Mouse (Mus musculus): Measurements from ENCODE around the gene Olfr959. TPM values are rescaled to one million over a fixed set of nuclear protein-coding genes. Genes with fewer than 3 reads are reported as not detected.

Olfr959 gene
- polyA plus RNA-seq, 1 experiment: not detected

- Histone ChIP-seq H3K9me3 (ENCODE audit: control insufficient read depth, low read length) (no peaks in the 10 kb centered on the region), H3K4me1 (ENCODE audit: control insufficient read depth) (no peaks in the 10 kb centered on the region), H3K4me3 (replicated peaks) (no peak overlapping the region), H3K36me3 (ENCODE audit: control insufficient read depth) (no peaks in the 10 kb centered on the region), H3K27me3 (ENCODE audit: control insufficient read depth) (peaks cover 16% of the 10 kb centered on the region)
- TF ChIP-seq GATA1 (IDR thresholded peaks at IDR 0.05; ENCODE audit: low read length) (no peak), TAL1 (IDR thresholded peaks at IDR 0.05; ENCODE audit: low read length) (no peak)
Observed at GRCm38 (mm10) chr9:39602536-39603332, 27.4 kb upstream of the Olfr959 start.

- Histone ChIP-seq H3K9me3 (ENCODE audit: control insufficient read depth, low read length) (no peaks in the 10 kb centered on the region), H3K4me3 (replicated peaks) (no peak overlapping the region), H3K36me3 (ENCODE audit: control insufficient read depth) (no peaks in the 10 kb centered on the region), H3K27me3 (ENCODE audit: control insufficient read depth) (no peaks in the 10 kb centered on the region), H3K4me1 (ENCODE audit: control insufficient read depth) (no peaks in the 10 kb centered on the region)
- TF ChIP-seq TAL1 (IDR thresholded peaks at IDR 0.05; ENCODE audit: low read length): no peak
- TF ChIP-seq GATA1 (IDR thresholded peaks at IDR 0.05; ENCODE audit: low read length): no peak
Observed at GRCm38 (mm10) chr9:39577050-39577449, 1.7 kb upstream of the Olfr959 start.

- H3K36me3 ChIP-seq (ENCODE audit: control insufficient read depth): no peaks in the 10 kb centered on the region
- no peaks in the 10 kb centered on the region for H3K9me3 ChIP-seq (ENCODE audit: control insufficient read depth, low read length)
- H3K27me3 ChIP-seq (ENCODE audit: control insufficient read depth): no peaks in the 10 kb centered on the region
- no peak overlapping the region for H3K4me3 ChIP-seq (replicated peaks)
- no peaks in the 10 kb centered on the region for H3K4me1 ChIP-seq (ENCODE audit: control insufficient read depth)
- TF ChIP-seq GATA1 (IDR thresholded peaks at IDR 0.05; ENCODE audit: low read length) (no peak), TAL1 (IDR thresholded peaks at IDR 0.05; ENCODE audit: low read length) (no peak)
Observed at GRCm38 (mm10) chr9:39558349-39558647, 17.1 kb downstream of the Olfr959 start.

GRCm38 (mm10) chr9:39557529-39558348, 17.6 kb downstream of the Olfr959 start:
- Histone ChIP-seq H3K9me3 (ENCODE audit: control insufficient read depth, low read length) (no peaks in the 10 kb centered on the region), H3K4me3 (replicated peaks) (no peak overlapping the region), H3K36me3 (ENCODE audit: control insufficient read depth) (no peaks in the 10 kb centered on the region), H3K4me1 (ENCODE audit: control insufficient read depth) (no peaks in the 10 kb centered on the region), H3K27me3 (ENCODE audit: control insufficient read depth) (no peaks in the 10 kb centered on the region)
- no peak for TF ChIP-seq GATA1 (IDR thresholded peaks at IDR 0.05; ENCODE audit: low read length)
- TF ChIP-seq TAL1 (IDR thresholded peaks at IDR 0.05; ENCODE audit: low read length): no peak

GRCm38 (mm10) chr9:39553946-39554345, 21.4 kb downstream of the Olfr959 start, which contains the start of gene Olfr958:
TSS of gene Olfr958 (minus strand) at chr9:39554054.
- H3K36me3 ChIP-seq (ENCODE audit: control insufficient read depth): no peaks in the 10 kb centered on the region
- H3K4me3 ChIP-seq (replicated peaks): no peak within 1 kb of the TSS
- H3K9me3 ChIP-seq (ENCODE audit: control insufficient read depth, low read length): no peaks in the 10 kb centered on the region
- TF ChIP-seq GATA1 (IDR thresholded peaks at IDR 0.05; ENCODE audit: low read length): no peak
- H3K4me1 ChIP-seq (ENCODE audit: control insufficient read depth): no peaks in the 10 kb centered on the region
- no peaks in the 10 kb centered on the region for H3K27me3 ChIP-seq (ENCODE audit: control insufficient read depth)

GRCm38 (mm10) chr9:39550806-39551205, 24.6 kb downstream of the Olfr959 start:
- Histone ChIP-seq H3K4me1 (ENCODE audit: control insufficient read depth) (no peaks in the 10 kb centered on the region), H3K4me3 (replicated peaks) (no peak overlapping the region), H3K9me3 (ENCODE audit: control insufficient read depth, low read length) (peaks cover 2% of the 10 kb centered on the region; the same call in 1 of the 2 replicates), H3K36me3 (ENCODE audit: control insufficient read depth) (no peaks in the 10 kb centered on the region), H3K27me3 (ENCODE audit: control insufficient read depth) (no peaks in the 10 kb centered on the region)
- TF ChIP-seq TAL1 (IDR thresholded peaks at IDR 0.05; ENCODE audit: low read length): no peak
- no peak for TF ChIP-seq GATA1 (IDR thresholded peaks at IDR 0.05; ENCODE audit: low read length)

- Histone ChIP-seq H3K36me3 (ENCODE audit: control insufficient read depth) (no peaks in the 10 kb centered on the region), H3K9me3 (ENCODE audit: control insufficient read depth, low read length) (no peaks in the 10 kb centered on the region), H3K27me3 (ENCODE audit: control insufficient read depth) (no peaks in the 10 kb centered on the region), H3K4me3 (replicated peaks) (no peak overlapping the region), H3K4me1 (ENCODE audit: control insufficient read depth) (no peaks in the 10 kb centered on the region)
- TF ChIP-seq GATA1 (IDR thresholded peaks at IDR 0.05; ENCODE audit: low read length) (no peak), TAL1 (IDR thresholded peaks at IDR 0.05; ENCODE audit: low read length) (no peak)
Observed at GRCm38 (mm10) chr9:39523616-39524285, 51.6 kb downstream of the Olfr959 start.

Other genes starting within 250 kb of the Olfr959 start
- gene Olfr948, start 249.5 kb downstream of the Olfr959 start, polyA plus RNA-seq (2012): not detected in 2 replicates
- not detected in 2 replicates for gene Olfr951, start 188.2 kb downstream of the Olfr959 start, polyA plus RNA-seq (2012)
- not detected in 2 replicates for gene Olfr952, start 148.4 kb downstream of the Olfr959 start, polyA plus RNA-seq (2012)
- not detected in 2 replicates for gene Olfr954, start 118.9 kb downstream of the Olfr959 start, polyA plus RNA-seq (2012)
- not detected in 2 replicates for gene Olfr955, start 103.6 kb downstream of the Olfr959 start, polyA plus RNA-seq (2012)
- gene Olfr44, start 81.6 kb downstream of the Olfr959 start, polyA plus RNA-seq (2012): not detected in 2 replicates
- not detected in 2 replicates for gene Olfr957, start 59.8 kb downstream of the Olfr959 start, polyA plus RNA-seq (2012)
- 0.01 TPM in 1 of 2 replicates, not detected in the other for gene Olfr958, start 21.5 kb downstream of the Olfr959 start, polyA plus RNA-seq (2012)
- not detected in 2 replicates for gene AW551984, start 28.8 kb upstream of the Olfr959 start, polyA plus RNA-seq (2012)
- not detected in 2 replicates for gene Olfr148, start 35.1 kb upstream of the Olfr959 start, polyA plus RNA-seq (2012)
- not detected in 2 replicates for gene Olfr960, start 45.8 kb upstream of the Olfr959 start, polyA plus RNA-seq (2012)
- not detected in 2 replicates for gene Olfr961, start 69.5 kb upstream of the Olfr959 start, polyA plus RNA-seq (2012)
- gene Olfr963, start 91.6 kb upstream of the Olfr959 start, polyA plus RNA-seq (2012): not detected in 2 replicates
- gene Olfr149, start 131.5 kb upstream of the Olfr959 start, polyA plus RNA-seq (2012): not detected in 2 replicates
- gene Olfr965, start 135.8 kb upstream of the Olfr959 start, polyA plus RNA-seq (2012): not detected in 2 replicates
- gene Olfr150, start 155.4 kb upstream of the Olfr959 start, polyA plus RNA-seq (2012): not detected in 2 replicates
- not detected in 2 replicates for gene Olfr967, start 170.7 kb upstream of the Olfr959 start, polyA plus RNA-seq (2012)
- gene Olfr968, start 207.7 kb upstream of the Olfr959 start, polyA plus RNA-seq (2012): not detected in 2 replicates
- gene Olfr969, start 215.4 kb upstream of the Olfr959 start, polyA plus RNA-seq (2012): not detected in 2 replicates
- gene Olfr970, start 233.3 kb upstream of the Olfr959 start, polyA plus RNA-seq (2012): not detected in 2 replicates